Mouse (Mus musculus) C2C12 (cell line): ENCODE measurements around the gene Cldn7. TPM values are rescaled to one million over a fixed set of nuclear protein-coding genes. Genes with fewer than 3 reads are reported as not detected.

ENCODE experiments used
- H3K27me3 ChIP-seq: one replicate; pipeline ENCODE4 v1.6.1; 2011; ENCODE audit not compliant: control insufficient read depth, insufficient read depth, insufficient read length
- H3K36me3 ChIP-seq: one replicate; pipeline ENCODE4 v1.6.1; 2011; ENCODE audit not compliant: control insufficient read depth, insufficient read depth
- H3K4me3 ChIP-seq: one replicate; pipeline ENCODE4 v1.5.1; 2011; ENCODE audit warnings: mild to moderate bottlenecking, control low read depth; ENCODE audit not compliant: poor library complexity, insufficient read depth, severe bottlenecking
- H3K79me2 ChIP-seq: one replicate; pipeline ENCODE4 v1.6.1; 2011; ENCODE audit not compliant: control insufficient read depth, insufficient read depth
- H3K79me3 ChIP-seq: one replicate; pipeline ENCODE4 v1.6.1; 2011; ENCODE audit warnings: low read depth, control low read depth
- H3ac ChIP-seq: one replicate; pipeline ENCODE3; 2011; ENCODE audit warnings: low read depth; ENCODE audit not compliant: control insufficient read depth, insufficient read length
- CEBPB ChIP-seq: IDR thresholded peaks from one replicate; pipeline ENCODE4 v1.6.1; 2011; ENCODE audit warnings: low read depth, mild to moderate bottlenecking, control low read depth, moderate library complexity
- CTCF ChIP-seq: IDR thresholded peaks from one replicate; pipeline ENCODE4 v1.5.1; 2011; ENCODE audit not compliant: control insufficient read depth, insufficient read depth, insufficient read length
- FOSL1 ChIP-seq: IDR thresholded peaks from one replicate; pipeline ENCODE4 v1.8.0; 2011; ENCODE audit warnings: mild to moderate bottlenecking, low read length; ENCODE audit not compliant: poor library complexity, insufficient read depth, severe bottlenecking
- MAX ChIP-seq: IDR thresholded peaks from one replicate; pipeline ENCODE4 v1.6.1; 2011; ENCODE audit warnings: mild to moderate bottlenecking, control low read depth
- MYOD1 ChIP-seq: IDR thresholded peaks from one replicate; pipeline ENCODE4 v1.6.1; 2011; ENCODE audit warnings: low read depth; ENCODE audit not compliant: control insufficient read depth, insufficient read length
- MYOG ChIP-seq: IDR thresholded peaks from one replicate; pipeline ENCODE4 v1.6.1; 2011; ENCODE audit not compliant: control insufficient read depth, insufficient read length; ENCODE audit errors: extremely low read depth
- USF1 ChIP-seq: IDR thresholded peaks from one replicate; pipeline ENCODE4 v1.6.1; 2011; ENCODE audit warnings: low read depth, mild to moderate bottlenecking, control low read depth, moderate library complexity
- polyA plus RNA-seq: library from polyadenylated mRNA; unstranded; fragments of >200 nt; fragmentation: generic; extraction: Trizol; gene quantifications from one replicate; pipeline ENCODE4 v1.2.1, GENCODE M21; 2012; ENCODE audit warnings: missing spikeins

Gene Cldn7
- polyA plus RNA-seq, 1 experiment = 0.06 TPM

- H3ac ChIP-seq = no peak overlapping the region
Observed at GRCm38 (mm10) chr11:69956218-69956617, 8.4 kb upstream of the Cldn7 start.

GRCm38 (mm10) chr11:69960616-69961015 lies 4.0 kb upstream of the Cldn7 start:
- no peaks in the 10 kb centered on the region for H3K79me3 ChIP-seq
- H3K27me3 ChIP-seq = peaks cover 20% of the 10 kb centered on the region
- H3K36me3 ChIP-seq = no peaks in the 10 kb centered on the region
- no peak overlapping the region for H3ac ChIP-seq
- TF ChIP-seq CEBPB = no peak
- peak; percentile 2 for TF ChIP-seq CTCF
- H3K4me3 ChIP-seq = no peak overlapping the region
- no peaks in the 10 kb centered on the region for H3K79me2 ChIP-seq

More at GRCm38 (mm10) chr11:69956218-69956617, 8.4 kb upstream of the Cldn7 start:
- Histone ChIP-seq H3K79me2 (no peaks in the 10 kb centered on the region), H3K36me3 (no peaks in the 10 kb centered on the region), H3K79me3 (no peaks in the 10 kb centered on the region), H3K27me3 (no peaks in the 10 kb centered on the region), H3K4me3 (no peak overlapping the region)
- TF ChIP-seq USF1 (no peak), MAX (no peak), MYOG (no peak), MYOD1 (no peak), CEBPB (no peak), FOSL1 (no peak), CTCF (no peak)

GRCm38 (mm10) chr11:69961841-69962240 lies 2.7 kb upstream of the Cldn7 start:
- H3ac ChIP-seq = no peak overlapping the region
- TF ChIP-seq USF1 = no peak
- no peak for TF ChIP-seq MYOG
- no peak for TF ChIP-seq MAX
- TF ChIP-seq CTCF = no peak
- TF ChIP-seq FOSL1 = no peak
- no peaks in the 10 kb centered on the region for H3K79me3 ChIP-seq
- no peaks in the 10 kb centered on the region for H3K79me2 ChIP-seq
- H3K27me3 ChIP-seq = peaks cover 27% of the 10 kb centered on the region
- no peak overlapping the region for H3K4me3 ChIP-seq
- no peaks in the 10 kb centered on the region for H3K36me3 ChIP-seq

GRCm38 (mm10) chr11:69965271-69966005 lies 859 bp downstream of the Cldn7 start:
- Histone ChIP-seq H3K4me3 (no peak overlapping the region), H3K79me2 (no peaks in the 10 kb centered on the region), H3K27me3 (peaks cover 27% of the 10 kb centered on the region), H3ac (no peak overlapping the region), H3K79me3 (no peaks in the 10 kb centered on the region), H3K36me3 (peaks cover 27% of the 10 kb centered on the region)
- TF ChIP-seq MYOD1 (no peak), CTCF (no peak), USF1 (no peak), FOSL1 (no peak), CEBPB (no peak), MAX (no peak), MYOG (no peak)

GRCm38 (mm10) chr11:69966006-69966859 lies 1.7 kb downstream of the Cldn7 start:
- no peak overlapping the region for H3ac ChIP-seq

GRCm38 (mm10) chr11:69966860-69967517 lies 2.4 kb downstream of the Cldn7 start:
- peaks cover 32% of the 10 kb centered on the region for H3K36me3 ChIP-seq
- H3K79me3 ChIP-seq = no peaks in the 10 kb centered on the region
- no peaks in the 10 kb centered on the region for H3K79me2 ChIP-seq
- no peak for TF ChIP-seq MYOD1
- TF ChIP-seq CEBPB = no peak
- TF ChIP-seq MYOG = no peak
- TF ChIP-seq FOSL1 = no peak
- no peak for TF ChIP-seq USF1
- no peak for TF ChIP-seq CTCF
- no peak for TF ChIP-seq MAX
- no peak overlapping the region for H3ac ChIP-seq
- peaks cover 24% of the 10 kb centered on the region for H3K27me3 ChIP-seq
- no peak overlapping the region for H3K4me3 ChIP-seq

More at GRCm38 (mm10) chr11:69966006-69966859, 1.7 kb downstream of the Cldn7 start:
- Histone ChIP-seq H3K36me3 (peaks cover 27% of the 10 kb centered on the region), H3K79me2 (no peaks in the 10 kb centered on the region), H3K79me3 (no peaks in the 10 kb centered on the region), H3K27me3 (peaks cover 27% of the 10 kb centered on the region), H3K4me3 (no peak overlapping the region)
- no peak for TF ChIP-seq MYOG
- TF ChIP-seq CEBPB = no peak
- TF ChIP-seq MYOD1 = no peak
- TF ChIP-seq FOSL1 = no peak
- TF ChIP-seq MAX = no peak
- no peak for TF ChIP-seq USF1
- TF ChIP-seq CTCF = no peak
